Mouse (Mus musculus): ENCODE data around the gene Evpl. TPM values are rescaled to one million over a fixed set of nuclear protein-coding genes. Genes with fewer than 3 reads are reported as not detected.
"Not testable (repeated sequence)": the region's sequence is repeated elsewhere in the genome, so short reads cannot be mapped to it uniquely, and the experiment has no call there.

Gene Evpl
- polyA plus RNA-seq (2014; fragmentation: Nextera tagmentation; extraction: Ambion mirVana), result 0.62 and 0.64 TPM in 2 replicates

- peaks cover 6% of the 10 kb centered on the region; the same call in 1 of the 2 replicates for H3K4me1 ChIP-seq (replicated peaks; ENCODE audit: control insufficient read depth, insufficient read depth, low read length)
- no peak within 1 kb of the TSS for H3K4me3 ChIP-seq (replicated peaks; ENCODE audit: low read length)
- no peak within 1 kb of the TSS for H3K4me2 ChIP-seq (replicated peaks)
- 14% methylated on average over 30 of the region's 31 CpGs for WGBS
- H3K9me3 ChIP-seq (ENCODE audit: control insufficient read depth, low read length), result no peaks in the 10 kb centered on the region
- no peak for DNase-seq (ENCODE audit: low spot score)
- no peak within 1 kb of the TSS for H3K9ac ChIP-seq
- peaks cover 7% of the 10 kb centered on the region; the same call in 1 of the 2 replicates for H3K36me3 ChIP-seq (replicated peaks; ENCODE audit: control insufficient read depth, insufficient read depth)
- peaks cover 14% of the 10 kb centered on the region for H3K27me3 ChIP-seq (ENCODE audit: control insufficient read depth, insufficient read depth, low read length)
- no peak for ATAC-seq (ENCODE audit: low FRiP score)
- H3K27ac ChIP-seq, result no peak within 1 kb of the TSS
Measured at GRCm38 (mm10) chr11:116237742-116238395, at the start of gene Evpl. Gene Evpl, minus strand, starts transcription at chr11:116238077.

- Histone ChIP-seq H3K36me3 (replicated peaks; ENCODE audit: control insufficient read depth, insufficient read depth) (peaks cover 53% of the 10 kb centered on the region), H3K4me1 (replicated peaks; ENCODE audit: control insufficient read depth, insufficient read depth, low read length) (no peaks in the 10 kb centered on the region), H3K27ac (no peak overlapping the region), H3K9ac (no peak overlapping the region), H3K9me3 (ENCODE audit: control insufficient read depth, low read length) (no peaks in the 10 kb centered on the region), H3K27me3 (ENCODE audit: control insufficient read depth, insufficient read depth, low read length) (peaks cover 31% of the 10 kb centered on the region), H3K4me2 (replicated peaks) (no peak overlapping the region), H3K4me3 (replicated peaks; ENCODE audit: low read length) (no peak overlapping the region)
- ATAC-seq (ENCODE audit: low FRiP score) (no peak), DNase-seq (ENCODE audit: low spot score) (no peak)
- WGBS, result 74% methylated on average over 5 of the region's 5 CpGs
Measured at GRCm38 (mm10) chr11:116287351-116287750, 49.5 kb upstream of the Evpl start.

DNA sequence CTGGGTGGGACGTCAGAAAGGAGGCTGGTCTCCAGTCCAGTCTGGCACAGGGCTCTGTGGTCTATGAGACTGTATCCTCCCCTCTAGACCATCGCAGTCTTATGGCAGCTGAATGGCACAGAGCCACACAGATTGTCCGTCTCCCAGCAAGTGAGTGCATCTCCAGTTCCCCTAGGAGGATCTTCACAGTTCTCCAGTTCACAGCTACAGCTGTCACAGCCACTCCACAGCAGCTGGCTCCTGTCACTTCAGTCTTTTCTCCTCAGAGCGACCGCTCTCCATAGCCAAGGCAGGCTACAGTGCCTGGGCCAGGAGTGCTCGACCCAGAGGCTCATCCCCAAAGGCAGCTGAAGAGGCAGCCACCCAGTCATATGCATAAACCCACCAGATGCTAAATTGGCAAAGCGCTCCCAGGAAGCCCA is 47.9 kb upstream of the Evpl start:
- Histone ChIP-seq H3K4me2 (replicated peaks) (no peak overlapping the region), H3K36me3 (replicated peaks; ENCODE audit: control insufficient read depth, insufficient read depth) (peaks cover 38% of the 10 kb centered on the region), H3K4me1 (replicated peaks; ENCODE audit: control insufficient read depth, insufficient read depth, low read length) (peaks cover 9% of the 10 kb centered on the region), H3K4me3 (replicated peaks; ENCODE audit: low read length) (no peak overlapping the region), H3K27me3 (ENCODE audit: control insufficient read depth, insufficient read depth, low read length) (peaks cover 47% of the 10 kb centered on the region), H3K27ac (0 out of 2 replicates have a peak overlapping the region, but pooled peaks have one; percentile 5), H3K9ac (no peak overlapping the region), H3K9me3 (ENCODE audit: control insufficient read depth, low read length) (no peaks in the 10 kb centered on the region)
- WGBS, result 55% methylated on average over 7 of the region's 7 CpGs
- DNase-seq (ENCODE audit: low spot score) (no peak), ATAC-seq (ENCODE audit: low FRiP score) (no peak; the same call in 1 of the 2 replicates)

DNA sequence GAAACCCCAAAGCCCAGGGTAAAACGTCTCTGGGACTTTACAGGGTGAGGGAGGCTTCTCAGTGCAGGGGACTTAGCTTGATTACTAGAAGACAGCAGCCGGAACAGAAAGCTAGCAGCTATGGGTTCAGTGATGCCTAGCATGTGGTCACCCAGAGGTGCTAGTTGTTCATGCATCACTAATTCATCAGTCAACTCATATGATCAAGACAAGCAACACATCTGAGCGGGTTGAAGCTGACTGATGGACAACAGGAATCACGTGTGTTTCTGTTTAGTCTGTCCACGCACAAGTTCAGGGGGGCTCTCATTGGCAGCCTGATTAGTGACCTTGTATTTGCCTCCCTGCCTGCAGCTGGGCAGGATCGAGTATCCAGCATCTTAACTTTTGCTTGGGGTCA is 46.1 kb upstream of the Evpl start:
- Histone ChIP-seq H3K36me3 (replicated peaks; ENCODE audit: control insufficient read depth, insufficient read depth) (peaks cover 20% of the 10 kb centered on the region), H3K4me3 (replicated peaks; ENCODE audit: low read length) (no peak overlapping the region), H3K27me3 (ENCODE audit: control insufficient read depth, insufficient read depth, low read length) (peaks cover 59% of the 10 kb centered on the region), H3K27ac (no peak overlapping the region), H3K9ac (no peak overlapping the region), H3K4me2 (replicated peaks) (no peak overlapping the region), H3K4me1 (replicated peaks; ENCODE audit: control insufficient read depth, insufficient read depth, low read length) (peaks cover 9% of the 10 kb centered on the region), H3K9me3 (ENCODE audit: control insufficient read depth, low read length) (no peaks in the 10 kb centered on the region)
- DNase-seq (ENCODE audit: low spot score) (no peak), ATAC-seq (ENCODE audit: low FRiP score) (no peak)
- 68% methylated on average over 6 of the region's 6 CpGs for WGBS

DNA sequence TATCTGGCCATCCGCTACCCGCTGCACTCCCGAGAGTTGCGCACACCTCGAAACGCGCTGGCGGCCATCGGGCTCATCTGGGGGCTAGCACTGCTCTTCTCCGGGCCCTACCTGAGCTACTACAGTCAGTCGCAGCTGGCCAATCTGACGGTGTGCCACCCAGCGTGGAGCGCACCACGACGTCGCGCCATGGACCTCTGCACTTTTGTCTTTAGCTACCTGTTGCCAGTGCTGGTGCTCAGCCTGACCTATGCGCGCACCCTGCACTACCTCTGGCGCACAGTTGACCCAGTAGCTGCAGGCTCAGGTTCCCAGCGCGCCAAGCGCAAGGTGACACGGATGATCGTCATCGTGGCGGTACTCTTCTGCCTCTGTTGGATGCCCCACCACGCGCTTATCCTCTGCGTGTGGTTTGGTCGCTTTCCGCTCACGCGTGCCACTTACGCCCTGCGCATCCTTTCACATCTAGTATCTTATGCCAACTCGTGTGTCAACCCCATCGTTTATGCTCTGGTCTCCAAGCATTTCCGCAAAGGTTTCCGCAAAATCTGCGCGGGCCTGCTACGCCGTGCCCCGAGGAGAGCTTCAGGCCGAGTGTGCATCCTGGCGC is 45.1 kb upstream of the Evpl start:
- H3K27ac ChIP-seq, result no peak overlapping the region
- WGBS, result 15% methylated on average over 48 of the region's 48 CpGs
- no peak overlapping the region for H3K9ac ChIP-seq
- H3K4me3 ChIP-seq (replicated peaks; ENCODE audit: low read length), result no peak overlapping the region
- peaks cover 10% of the 10 kb centered on the region for H3K36me3 ChIP-seq (replicated peaks; ENCODE audit: control insufficient read depth, insufficient read depth)
- no peaks in the 10 kb centered on the region for H3K9me3 ChIP-seq (ENCODE audit: control insufficient read depth, low read length)
- H3K27me3 ChIP-seq (ENCODE audit: control insufficient read depth, insufficient read depth, low read length), result peaks cover 59% of the 10 kb centered on the region
- ATAC-seq (ENCODE audit: low FRiP score) (peak; percentile 45; the same call in 1 of the 2 replicates), DNase-seq (ENCODE audit: low spot score) (no peak)
- peaks cover 9% of the 10 kb centered on the region for H3K4me1 ChIP-seq (replicated peaks; ENCODE audit: control insufficient read depth, insufficient read depth, low read length)
- no peak overlapping the region for H3K4me2 ChIP-seq (replicated peaks)

- 2% methylated on average over 11 of the region's 11 CpGs for WGBS
- no peak for ATAC-seq (ENCODE audit: low FRiP score)
- Histone ChIP-seq H3K27me3 (ENCODE audit: control insufficient read depth, insufficient read depth, low read length) (peaks cover 59% of the 10 kb centered on the region), H3K4me1 (replicated peaks; ENCODE audit: control insufficient read depth, insufficient read depth, low read length) (peaks cover 9% of the 10 kb centered on the region), H3K9ac (no peak overlapping the region), H3K9me3 (ENCODE audit: control insufficient read depth, low read length) (no peaks in the 10 kb centered on the region), H3K27ac (no peak overlapping the region), H3K4me3 (replicated peaks; ENCODE audit: low read length) (no peak overlapping the region), H3K4me2 (replicated peaks) (peak overlapping the region; percentile 52; the same call in 1 of the 2 replicates), H3K36me3 (replicated peaks; ENCODE audit: control insufficient read depth, insufficient read depth) (0 out of 2 replicates have a peak, but pooled peaks cover under 1% of the 10 kb centered on the region)
- peak; percentile 25 for DNase-seq (ENCODE audit: low spot score)
Measured at GRCm38 (mm10) chr11:116282089-116282488, 44.2 kb upstream of the Evpl start.

- H3K27ac ChIP-seq, result no peak overlapping the region
- H3K4me1 ChIP-seq (replicated peaks; ENCODE audit: control insufficient read depth, insufficient read depth, low read length), result peaks cover 9% of the 10 kb centered on the region
- H3K27me3 ChIP-seq (ENCODE audit: control insufficient read depth, insufficient read depth, low read length), result peaks cover 59% of the 10 kb centered on the region
- H3K36me3 ChIP-seq (replicated peaks; ENCODE audit: control insufficient read depth, insufficient read depth), result no peaks in the 10 kb centered on the region
- H3K9ac ChIP-seq, result peak overlapping the region; percentile 51; the same call in 1 of the 2 replicates
- no peaks in the 10 kb centered on the region for H3K9me3 ChIP-seq (ENCODE audit: control insufficient read depth, low read length)
- 2% methylated on average over 18 of the region's 18 CpGs for WGBS
- H3K4me2 ChIP-seq (replicated peaks), result peak overlapping the region; percentile 52
- peak overlapping the region; percentile 30 for H3K4me3 ChIP-seq (replicated peaks; ENCODE audit: low read length)
- ATAC-seq (ENCODE audit: low FRiP score) (no peak), DNase-seq (ENCODE audit: low spot score) (no peak)
Measured at GRCm38 (mm10) chr11:116281671-116282070, 43.8 kb upstream of the Evpl start.

DNA sequence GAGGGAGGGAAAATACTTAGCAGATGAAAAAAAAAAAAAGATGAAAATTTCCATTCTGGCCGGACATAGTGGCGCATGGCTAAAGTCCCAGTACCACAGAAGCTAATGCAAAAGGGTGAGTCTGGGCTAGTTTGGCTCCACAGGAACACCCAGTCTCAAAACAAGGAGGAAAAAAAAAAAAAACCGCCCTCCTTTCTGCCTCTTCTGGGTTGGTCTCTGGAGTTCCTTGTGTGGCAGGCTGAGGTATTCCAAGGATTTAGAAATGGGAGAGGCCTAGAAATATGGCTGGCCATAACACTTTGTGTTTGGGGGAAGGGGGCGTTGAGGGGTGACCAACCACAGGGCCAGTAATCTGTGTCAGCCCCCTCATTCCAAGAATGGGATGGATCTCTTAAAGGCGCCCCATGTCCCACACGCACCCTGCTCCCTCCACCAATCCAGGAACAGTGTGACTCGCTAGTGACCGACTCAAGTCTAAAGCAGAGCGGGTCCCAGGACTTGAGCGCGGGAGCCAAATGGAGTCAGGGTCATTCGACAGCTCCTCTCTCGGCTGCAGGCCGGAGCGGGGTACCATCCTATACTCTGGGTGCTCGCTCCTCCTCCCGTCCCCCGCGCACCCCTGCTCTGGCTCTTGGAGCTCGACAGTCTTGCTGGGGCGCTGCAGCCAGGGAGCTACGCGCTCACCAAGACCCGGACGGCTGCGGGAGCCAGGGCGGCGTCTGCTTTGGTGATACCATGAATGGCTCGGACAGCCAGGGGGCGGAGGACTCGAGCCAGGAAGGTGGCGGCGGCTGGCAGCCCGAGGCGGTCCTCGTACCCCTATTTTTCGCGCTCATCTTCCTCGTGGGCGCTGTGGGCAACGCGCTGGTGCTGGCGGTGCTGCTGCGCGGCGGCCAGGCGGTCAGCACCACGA is 43.1 kb upstream of the Evpl start, which contains the start of gene Galr2:
Gene Galr2, plus strand, starts transcription at position 189 of the 913 bp plus-strand sequence.
- ATAC-seq (ENCODE audit: low FRiP score) (no peak), DNase-seq (ENCODE audit: low spot score) (peak; percentile 27)
- H3K4me1 ChIP-seq (replicated peaks; ENCODE audit: control insufficient read depth, insufficient read depth, low read length), result peaks cover 9% of the 10 kb centered on the region
- peak within 1 kb of the TSS; percentile 51; the same call in 1 of the 2 replicates for H3K9ac ChIP-seq
- H3K27ac ChIP-seq, result no peak within 1 kb of the TSS
- no peaks in the 10 kb centered on the region for H3K9me3 ChIP-seq (ENCODE audit: control insufficient read depth, low read length)
- H3K27me3 ChIP-seq (ENCODE audit: control insufficient read depth, insufficient read depth, low read length), result peaks cover 59% of the 10 kb centered on the region
- WGBS, result 6% methylated on average over 48 of the region's 48 CpGs
- H3K4me2 ChIP-seq (replicated peaks), result peak within 1 kb of the TSS; percentile 52
- H3K4me3 ChIP-seq (replicated peaks; ENCODE audit: low read length), result peak within 1 kb of the TSS; percentile 30
- no peaks in the 10 kb centered on the region for H3K36me3 ChIP-seq (replicated peaks; ENCODE audit: control insufficient read depth, insufficient read depth)

GRCm38 (mm10) chr11:116277184-116277583 is 39.3 kb upstream of the Evpl start:
- not testable (repeated sequence) for ATAC-seq (ENCODE audit: low FRiP score)
- 84% methylated on average over 1 of the region's 1 CpGs for WGBS

More at GRCm38 (mm10) chr11:116277184-116277583, 39.3 kb upstream of the Evpl start:
- not testable (repeated sequence) for H3K4me2 ChIP-seq (replicated peaks); H3K4me3 ChIP-seq (replicated peaks; ENCODE audit: low read length); H3K9me3 ChIP-seq (ENCODE audit: control insufficient read depth, low read length); H3K27ac ChIP-seq; H3K9ac ChIP-seq; H3K36me3 ChIP-seq (replicated peaks; ENCODE audit: control insufficient read depth, insufficient read depth); DNase-seq (ENCODE audit: low spot score)
- Histone ChIP-seq H3K27me3 (ENCODE audit: control insufficient read depth, insufficient read depth, low read length) (peaks cover 26% of the 10 kb centered on the region), H3K4me1 (replicated peaks; ENCODE audit: control insufficient read depth, insufficient read depth, low read length) (peaks cover 24% of the 10 kb centered on the region)
